Mouse (Mus musculus): ENCODE results near the gene Micu1. TPM values are rescaled to one million over a fixed set of nuclear protein-coding genes. Genes with fewer than 3 reads are reported as not detected.

Micu1 gene
- polyA plus RNA-seq, 1 experiment from 2014 or later = 78.4 TPM

GRCm38 (mm10) chr10:59736027-59736598 is 33.8 kb downstream of the Micu1 start:
- no peak overlapping the region for H3K4me2 ChIP-seq (ENCODE audit: low read length)
- no peak overlapping the region for H3K4me3 ChIP-seq (ENCODE audit: low read depth, low read length)
- no peaks in the 10 kb centered on the region for H3K4me1 ChIP-seq (ENCODE audit: control insufficient read depth, insufficient read depth, low read length)
- no peaks in the 10 kb centered on the region for H3K27me3 ChIP-seq (ENCODE audit: control insufficient read depth, insufficient read depth, low read depth, low read length)
- H3K27ac ChIP-seq (ENCODE audit: low read length) = no peak overlapping the region
- H3K9me3 ChIP-seq (replicated peaks; ENCODE audit: control insufficient read depth, low read length, poor library complexity, severe bottlenecking) = no peaks in the 10 kb centered on the region
- ATAC-seq = no peak
- no peak overlapping the region for H3K9ac ChIP-seq (ENCODE audit: low read depth, low read length)
- WGBS = 79% methylated on average over 11 of the region's 11 CpGs
- peaks cover 2% of the 10 kb centered on the region; the same call in 1 of the 2 replicates for H3K36me3 ChIP-seq (ENCODE audit: control insufficient read depth, insufficient read depth, low read length)

- Histone ChIP-seq H3K9ac (ENCODE audit: low read depth, low read length) (no peak overlapping the region), H3K4me1 (ENCODE audit: control insufficient read depth, insufficient read depth, low read length) (no peaks in the 10 kb centered on the region), H3K9me3 (replicated peaks; ENCODE audit: control insufficient read depth, low read length, poor library complexity, severe bottlenecking) (no peaks in the 10 kb centered on the region), H3K27ac (ENCODE audit: low read length) (no peak overlapping the region), H3K36me3 (ENCODE audit: control insufficient read depth, insufficient read depth, low read length) (no peaks in the 10 kb centered on the region), H3K4me3 (ENCODE audit: low read depth, low read length) (no peak overlapping the region), H3K4me2 (ENCODE audit: low read length) (no peak overlapping the region), H3K27me3 (ENCODE audit: control insufficient read depth, insufficient read depth, low read depth, low read length) (no peaks in the 10 kb centered on the region)
- no peak for ATAC-seq
- WGBS = 68% methylated on average over 4 of the region's 4 CpGs
These were observed 39.2 kb downstream of the Micu1 start for GRCm38 (mm10) chr10:59741448-59741847.

GRCm38 (mm10) chr10:59743397-59743796 is 41.1 kb downstream of the Micu1 start:
- Histone ChIP-seq H3K4me1 (ENCODE audit: control insufficient read depth, insufficient read depth, low read length) (no peaks in the 10 kb centered on the region), H3K27ac (ENCODE audit: low read length) (no peak overlapping the region), H3K9ac (ENCODE audit: low read depth, low read length) (no peak overlapping the region), H3K27me3 (ENCODE audit: control insufficient read depth, insufficient read depth, low read depth, low read length) (no peaks in the 10 kb centered on the region), H3K36me3 (ENCODE audit: control insufficient read depth, insufficient read depth, low read length) (no peaks in the 10 kb centered on the region), H3K4me3 (ENCODE audit: low read depth, low read length) (no peak overlapping the region), H3K4me2 (ENCODE audit: low read length) (no peak overlapping the region), H3K9me3 (replicated peaks; ENCODE audit: control insufficient read depth, low read length, poor library complexity, severe bottlenecking) (no peaks in the 10 kb centered on the region)
- WGBS = 83% methylated on average over 12 of the region's 12 CpGs
- no peak for ATAC-seq

GRCm38 (mm10) chr10:59743969-59744368 is 41.7 kb downstream of the Micu1 start:
- WGBS = 83% methylated on average over 5 of the region's 5 CpGs
- ATAC-seq = no peak
- Histone ChIP-seq H3K27me3 (ENCODE audit: control insufficient read depth, insufficient read depth, low read depth, low read length) (no peaks in the 10 kb centered on the region), H3K4me1 (ENCODE audit: control insufficient read depth, insufficient read depth, low read length) (no peaks in the 10 kb centered on the region), H3K9me3 (replicated peaks; ENCODE audit: control insufficient read depth, low read length, poor library complexity, severe bottlenecking) (no peaks in the 10 kb centered on the region), H3K4me3 (ENCODE audit: low read depth, low read length) (no peak overlapping the region), H3K36me3 (ENCODE audit: control insufficient read depth, insufficient read depth, low read length) (no peaks in the 10 kb centered on the region), H3K9ac (ENCODE audit: low read depth, low read length) (no peak overlapping the region), H3K4me2 (ENCODE audit: low read length) (no peak overlapping the region), H3K27ac (ENCODE audit: low read length) (no peak overlapping the region)

GRCm38 (mm10) chr10:59747334-59747733 is 45.1 kb downstream of the Micu1 start:
- no peaks in the 10 kb centered on the region for H3K9me3 ChIP-seq (replicated peaks; ENCODE audit: control insufficient read depth, low read length, poor library complexity, severe bottlenecking)
- ATAC-seq = no peak
- no peaks in the 10 kb centered on the region; the same call in 1 of the 2 replicates for H3K36me3 ChIP-seq (ENCODE audit: control insufficient read depth, insufficient read depth, low read length)
- no peaks in the 10 kb centered on the region for H3K27me3 ChIP-seq (ENCODE audit: control insufficient read depth, insufficient read depth, low read depth, low read length)
- H3K4me3 ChIP-seq (ENCODE audit: low read depth, low read length) = no peak overlapping the region
- H3K9ac ChIP-seq (ENCODE audit: low read depth, low read length) = no peak overlapping the region
- H3K4me2 ChIP-seq (ENCODE audit: low read length) = no peak overlapping the region
- H3K4me1 ChIP-seq (ENCODE audit: control insufficient read depth, insufficient read depth, low read length) = no peaks in the 10 kb centered on the region
- H3K27ac ChIP-seq (ENCODE audit: low read length) = no peak overlapping the region
- WGBS = 54% methylated on average over 7 of the region's 7 CpGs

GRCm38 (mm10) chr10:59748699-59749200 is 46.5 kb downstream of the Micu1 start:
- H3K36me3 ChIP-seq (ENCODE audit: control insufficient read depth, insufficient read depth, low read length) = no peaks in the 10 kb centered on the region; the same call in 1 of the 2 replicates
- 92% methylated on average over 2 of the region's 2 CpGs for WGBS

GRCm38 (mm10) chr10:59753538-59754069 is 51.3 kb downstream of the Micu1 start:
- no peak for ATAC-seq

More at GRCm38 (mm10) chr10:59748699-59749200, 46.5 kb downstream of the Micu1 start:
- Histone ChIP-seq H3K4me1 (ENCODE audit: control insufficient read depth, insufficient read depth, low read length) (no peaks in the 10 kb centered on the region), H3K4me2 (ENCODE audit: low read length) (no peak overlapping the region), H3K27me3 (ENCODE audit: control insufficient read depth, insufficient read depth, low read depth, low read length) (no peaks in the 10 kb centered on the region), H3K27ac (ENCODE audit: low read length) (no peak overlapping the region), H3K4me3 (ENCODE audit: low read depth, low read length) (no peak overlapping the region), H3K9ac (ENCODE audit: low read depth, low read length) (no peak overlapping the region), H3K9me3 (replicated peaks; ENCODE audit: control insufficient read depth, low read length, poor library complexity, severe bottlenecking) (no peaks in the 10 kb centered on the region)
- no peak for ATAC-seq

GRCm38 (mm10) chr10:59754104-59754503 is 51.8 kb downstream of the Micu1 start:
- Histone ChIP-seq H3K4me3 (ENCODE audit: low read depth, low read length) (no peak overlapping the region), H3K27ac (ENCODE audit: low read length) (no peak overlapping the region), H3K9me3 (replicated peaks; ENCODE audit: control insufficient read depth, low read length, poor library complexity, severe bottlenecking) (no peaks in the 10 kb centered on the region), H3K4me1 (ENCODE audit: control insufficient read depth, insufficient read depth, low read length) (peaks cover 2% of the 10 kb centered on the region; the same call in 1 of the 2 replicates), H3K36me3 (ENCODE audit: control insufficient read depth, insufficient read depth, low read length) (no peaks in the 10 kb centered on the region; the same call in 1 of the 2 replicates), H3K4me2 (ENCODE audit: low read length) (no peak overlapping the region), H3K27me3 (ENCODE audit: control insufficient read depth, insufficient read depth, low read depth, low read length) (no peaks in the 10 kb centered on the region), H3K9ac (ENCODE audit: low read depth, low read length) (no peak overlapping the region)
- ATAC-seq = no peak
- 94% methylated on average over 1 of the region's 1 CpGs for WGBS

More at GRCm38 (mm10) chr10:59753538-59754069, 51.3 kb downstream of the Micu1 start:
- Histone ChIP-seq H3K27me3 (ENCODE audit: control insufficient read depth, insufficient read depth, low read depth, low read length) (no peaks in the 10 kb centered on the region), H3K36me3 (ENCODE audit: control insufficient read depth, insufficient read depth, low read length) (no peaks in the 10 kb centered on the region; the same call in 1 of the 2 replicates), H3K9me3 (replicated peaks; ENCODE audit: control insufficient read depth, low read length, poor library complexity, severe bottlenecking) (no peaks in the 10 kb centered on the region), H3K27ac (ENCODE audit: low read length) (no peak overlapping the region), H3K4me3 (ENCODE audit: low read depth, low read length) (no peak overlapping the region), H3K9ac (ENCODE audit: low read depth, low read length) (no peak overlapping the region), H3K4me2 (ENCODE audit: low read length) (no peak overlapping the region), H3K4me1 (ENCODE audit: control insufficient read depth, insufficient read depth, low read length) (peaks cover 2% of the 10 kb centered on the region; the same call in 1 of the 2 replicates)
- WGBS = 64% methylated on average over 9 of the region's 9 CpGs

- no peak overlapping the region for H3K4me2 ChIP-seq (ENCODE audit: low read length)
- no peak for ATAC-seq
- H3K9ac ChIP-seq (ENCODE audit: low read depth, low read length) = no peak overlapping the region
- no peaks in the 10 kb centered on the region for H3K9me3 ChIP-seq (replicated peaks; ENCODE audit: control insufficient read depth, low read length, poor library complexity, severe bottlenecking)
- H3K4me1 ChIP-seq (ENCODE audit: control insufficient read depth, insufficient read depth, low read length) = peaks cover 2% of the 10 kb centered on the region; the same call in 1 of the 2 replicates
- no peak overlapping the region for H3K4me3 ChIP-seq (ENCODE audit: low read depth, low read length)
- H3K27me3 ChIP-seq (ENCODE audit: control insufficient read depth, insufficient read depth, low read depth, low read length) = no peaks in the 10 kb centered on the region
- H3K36me3 ChIP-seq (ENCODE audit: control insufficient read depth, insufficient read depth, low read length) = no peaks in the 10 kb centered on the region; the same call in 1 of the 2 replicates
- no peak overlapping the region for H3K27ac ChIP-seq (ENCODE audit: low read length)
- 73% methylated on average over 1 of the region's 1 CpGs for WGBS
These were observed 52.6 kb downstream of the Micu1 start for GRCm38 (mm10) chr10:59754901-59755300.
